Mouse (Mus musculus): Measurements from ENCODE around the gene Fam184a. TPM values are rescaled to one million over a fixed set of nuclear protein-coding genes. Genes with fewer than 3 reads are reported as not detected.

The Fam184a gene
- polyA plus RNA-seq (2015; fragmentation: Nextera tagmentation; extraction: Ambion mirVana) = 4.6 and 5.0 TPM in 2 replicates

DNA sequence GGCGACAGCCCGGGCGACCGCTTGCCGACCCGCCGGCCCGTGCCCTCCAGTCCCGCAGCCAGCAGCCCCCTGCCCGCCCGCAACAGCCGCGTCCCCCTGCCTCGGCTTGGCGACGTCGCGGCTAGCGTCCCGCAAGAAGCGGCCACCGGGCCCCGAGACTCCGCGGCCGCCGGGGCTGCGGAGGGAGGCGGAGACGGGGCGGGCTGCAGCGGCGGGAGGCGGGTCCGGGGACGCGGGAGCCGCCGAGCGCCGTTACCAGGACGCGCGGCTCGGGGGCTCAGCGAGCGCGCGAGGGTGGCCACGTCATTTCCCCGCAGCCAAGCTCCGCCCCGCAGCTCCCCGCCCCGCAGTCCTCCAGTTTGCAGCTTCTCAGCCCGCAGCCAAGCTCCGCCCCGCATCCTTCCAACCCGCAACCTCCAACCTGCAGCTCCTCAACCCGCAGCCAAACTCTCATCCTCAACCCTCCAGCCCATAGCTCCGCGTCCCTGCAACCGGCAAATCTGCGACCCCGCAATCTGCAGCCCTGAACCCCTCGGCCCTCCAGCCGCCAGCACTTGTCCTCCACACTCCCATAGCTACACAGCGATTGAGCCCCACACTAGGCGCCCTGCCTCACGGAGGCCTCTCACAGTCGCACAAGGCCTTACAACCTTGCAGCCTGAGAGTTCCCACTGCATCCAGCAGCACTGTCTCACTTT is at the start of gene Fam184a:
Gene Fam184a (minus strand): TSS at position 169 of the 698 bp plus-strand sequence.
- peak; percentile 82 for ATAC-seq (replicated peaks; ENCODE audit: low FRiP score, low read depth)
- 4% methylated on average over 60 of the region's 71 CpGs for WGBS
- Histone ChIP-seq H3K27ac (peak within 1 kb of the TSS; percentile 20; the same call in 1 of the 2 replicates), H3K4me2 (ENCODE audit: low read length) (peak within 1 kb of the TSS; percentile 97), H3K9me3 (replicated peaks; ENCODE audit: low read length) (no peaks in the 10 kb centered on the region), H3K9ac (ENCODE audit: low read depth, low read length) (peak within 1 kb of the TSS; percentile 73), H3K4me1 (replicated peaks; ENCODE audit: insufficient read depth, low read length) (0 out of 2 replicates have a peak, but pooled peaks cover 5% of the 10 kb centered on the region), H3K36me3 (ENCODE audit: insufficient read depth, low read length) (no peaks in the 10 kb centered on the region), H3K4me3 (replicated peaks; ENCODE audit: low read depth, low read length) (peak within 1 kb of the TSS; percentile 74), H3K27me3 (ENCODE audit: insufficient read depth, low read length) (no peaks in the 10 kb centered on the region)
- DNase-seq (ENCODE audit: low spot score) = peak; percentile 77
- TF ChIP-seq CTCF (IDR thresholded peaks at IDR 0.05; ENCODE audit: low read depth) = no peak

DNA sequence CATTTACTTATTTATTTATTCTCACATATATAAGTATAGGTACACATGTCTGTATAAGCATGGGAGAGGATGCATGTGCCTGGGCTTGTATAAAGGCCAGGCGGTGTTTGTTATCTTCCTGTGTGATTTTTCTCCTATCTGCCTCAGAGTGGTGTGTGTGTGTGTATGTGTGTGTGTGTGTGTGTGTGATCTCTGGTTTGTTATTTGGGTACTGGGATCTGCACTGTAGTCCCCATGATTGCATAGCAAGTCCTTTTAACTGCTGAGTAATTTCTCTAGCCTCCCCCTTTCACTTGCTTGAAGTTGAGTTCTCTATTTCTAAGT is 45.3 kb upstream of the Fam184a start:
- 87% methylated on average over 1 of the region's 1 CpGs for WGBS
- Histone ChIP-seq H3K9ac (ENCODE audit: low read depth, low read length) (no peak overlapping the region), H3K36me3 (ENCODE audit: insufficient read depth, low read length) (no peaks in the 10 kb centered on the region), H3K4me2 (ENCODE audit: low read length) (no peak overlapping the region), H3K4me1 (replicated peaks; ENCODE audit: insufficient read depth, low read length) (no peaks in the 10 kb centered on the region), H3K27ac (no peak overlapping the region), H3K9me3 (replicated peaks; ENCODE audit: low read length) (no peaks in the 10 kb centered on the region), H3K4me3 (replicated peaks; ENCODE audit: low read depth, low read length) (no peak overlapping the region), H3K27me3 (ENCODE audit: insufficient read depth, low read length) (no peaks in the 10 kb centered on the region)
- no peak for TF ChIP-seq CTCF (IDR thresholded peaks at IDR 0.05; ENCODE audit: low read depth)
- DNase-seq (ENCODE audit: low spot score) = no peak
- no peak for ATAC-seq (replicated peaks; ENCODE audit: low FRiP score, low read depth)

- Histone ChIP-seq H3K4me3 (replicated peaks; ENCODE audit: low read depth, low read length) (no peak overlapping the region), H3K4me1 (replicated peaks; ENCODE audit: insufficient read depth, low read length) (no peaks in the 10 kb centered on the region), H3K4me2 (ENCODE audit: low read length) (no peak overlapping the region), H3K27ac (no peak overlapping the region), H3K9ac (ENCODE audit: low read depth, low read length) (no peak overlapping the region), H3K9me3 (replicated peaks; ENCODE audit: low read length) (no peaks in the 10 kb centered on the region), H3K36me3 (ENCODE audit: insufficient read depth, low read length) (no peaks in the 10 kb centered on the region), H3K27me3 (ENCODE audit: insufficient read depth, low read length) (no peaks in the 10 kb centered on the region)
- TF ChIP-seq CTCF (IDR thresholded peaks at IDR 0.05; ENCODE audit: low read depth) = peak; percentile 79
- ATAC-seq (replicated peaks; ENCODE audit: low FRiP score, low read depth) (no peak), DNase-seq (ENCODE audit: low spot score) (peak; percentile 65)
- 8% methylated on average over 2 of the region's 2 CpGs for WGBS
Measured at GRCm38 (mm10) chr10:53795567-53796257, 44.8 kb upstream of the Fam184a start.

GRCm38 (mm10) chr10:53791281-53791680 is 40.4 kb upstream of the Fam184a start:
- H3K9ac ChIP-seq (ENCODE audit: low read depth, low read length) = no peak overlapping the region
- WGBS = 93% methylated on average over 2 of the region's 2 CpGs
- no peaks in the 10 kb centered on the region for H3K27me3 ChIP-seq (ENCODE audit: insufficient read depth, low read length)
- H3K4me2 ChIP-seq (ENCODE audit: low read length) = no peak overlapping the region
- DNase-seq (ENCODE audit: low spot score) = no peak
- H3K36me3 ChIP-seq (ENCODE audit: insufficient read depth, low read length) = no peaks in the 10 kb centered on the region
- H3K27ac ChIP-seq = no peak overlapping the region
- no peaks in the 10 kb centered on the region for H3K4me1 ChIP-seq (replicated peaks; ENCODE audit: insufficient read depth, low read length)
- ATAC-seq (replicated peaks; ENCODE audit: low FRiP score, low read depth) = no peak
- H3K9me3 ChIP-seq (replicated peaks; ENCODE audit: low read length) = no peaks in the 10 kb centered on the region
- no peak overlapping the region for H3K4me3 ChIP-seq (replicated peaks; ENCODE audit: low read depth, low read length)
- TF ChIP-seq CTCF (IDR thresholded peaks at IDR 0.05; ENCODE audit: low read depth) = no peak

DNA sequence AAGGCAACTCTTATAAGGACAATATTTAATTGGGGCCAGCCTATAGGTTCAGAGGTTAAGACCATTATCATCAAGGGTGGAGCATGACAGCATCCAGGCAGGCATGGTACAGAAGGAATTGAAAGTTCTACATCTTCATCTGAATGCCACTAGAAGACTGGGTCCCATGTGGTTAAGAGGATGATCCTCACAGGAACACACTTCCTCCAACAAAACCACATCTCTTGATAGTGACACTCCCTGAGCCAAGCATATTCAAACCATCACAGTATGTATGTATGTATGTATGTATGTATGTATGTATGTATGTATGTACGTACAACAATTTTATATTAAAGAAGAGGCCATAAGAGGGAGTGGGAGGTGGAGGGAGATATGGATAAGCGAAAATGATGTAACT is 25.7 kb upstream of the Fam184a start:
- Histone ChIP-seq H3K9me3 (replicated peaks; ENCODE audit: low read length) (no peaks in the 10 kb centered on the region), H3K27me3 (ENCODE audit: insufficient read depth, low read length) (no peaks in the 10 kb centered on the region), H3K36me3 (ENCODE audit: insufficient read depth, low read length) (no peaks in the 10 kb centered on the region), H3K4me1 (replicated peaks; ENCODE audit: insufficient read depth, low read length) (no peaks in the 10 kb centered on the region; the same call in 1 of the 2 replicates), H3K4me2 (ENCODE audit: low read length) (no peak overlapping the region), H3K27ac (no peak overlapping the region), H3K4me3 (replicated peaks; ENCODE audit: low read depth, low read length) (no peak overlapping the region), H3K9ac (ENCODE audit: low read depth, low read length) (no peak overlapping the region)
- no peak for ATAC-seq (replicated peaks; ENCODE audit: low FRiP score, low read depth)
- WGBS = 94% methylated on average over 2 of the region's 2 CpGs
- no peak for DNase-seq (ENCODE audit: low spot score)
- TF ChIP-seq CTCF (IDR thresholded peaks at IDR 0.05; ENCODE audit: low read depth) = no peak

- ATAC-seq (replicated peaks; ENCODE audit: low FRiP score, low read depth) (no peak), DNase-seq (ENCODE audit: low spot score) (peak; percentile 44)
- H3K4me1 ChIP-seq (replicated peaks; ENCODE audit: insufficient read depth, low read length) = no peaks in the 10 kb centered on the region; the same call in 1 of the 2 replicates
- WGBS = 40% methylated on average over 4 of the region's 4 CpGs
- TF ChIP-seq CTCF (IDR thresholded peaks at IDR 0.05; ENCODE audit: low read depth) = no peak
- no peak overlapping the region for H3K27ac ChIP-seq
- H3K9ac ChIP-seq (ENCODE audit: low read depth, low read length) = no peak overlapping the region
- no peak overlapping the region for H3K4me2 ChIP-seq (ENCODE audit: low read length)
- H3K27me3 ChIP-seq (ENCODE audit: insufficient read depth, low read length) = no peaks in the 10 kb centered on the region
- H3K4me3 ChIP-seq (replicated peaks; ENCODE audit: low read depth, low read length) = no peak overlapping the region
- H3K36me3 ChIP-seq (ENCODE audit: insufficient read depth, low read length) = no peaks in the 10 kb centered on the region
- no peaks in the 10 kb centered on the region for H3K9me3 ChIP-seq (replicated peaks; ENCODE audit: low read length)
Measured at GRCm38 (mm10) chr10:53772708-53773107, 21.8 kb upstream of the Fam184a start.
